Mouse (Mus musculus): ENCODE data around the gene Kdsr. TPM values are rescaled to one million over a fixed set of nuclear protein-coding genes. Genes with fewer than 3 reads are reported as not detected.

Gene Kdsr
- polyA plus RNA-seq (2016; fragmentation: Nextera tagmentation; extraction: Ambion mirVana) = 7.2 and 7.5 TPM in 2 replicates

DNA sequence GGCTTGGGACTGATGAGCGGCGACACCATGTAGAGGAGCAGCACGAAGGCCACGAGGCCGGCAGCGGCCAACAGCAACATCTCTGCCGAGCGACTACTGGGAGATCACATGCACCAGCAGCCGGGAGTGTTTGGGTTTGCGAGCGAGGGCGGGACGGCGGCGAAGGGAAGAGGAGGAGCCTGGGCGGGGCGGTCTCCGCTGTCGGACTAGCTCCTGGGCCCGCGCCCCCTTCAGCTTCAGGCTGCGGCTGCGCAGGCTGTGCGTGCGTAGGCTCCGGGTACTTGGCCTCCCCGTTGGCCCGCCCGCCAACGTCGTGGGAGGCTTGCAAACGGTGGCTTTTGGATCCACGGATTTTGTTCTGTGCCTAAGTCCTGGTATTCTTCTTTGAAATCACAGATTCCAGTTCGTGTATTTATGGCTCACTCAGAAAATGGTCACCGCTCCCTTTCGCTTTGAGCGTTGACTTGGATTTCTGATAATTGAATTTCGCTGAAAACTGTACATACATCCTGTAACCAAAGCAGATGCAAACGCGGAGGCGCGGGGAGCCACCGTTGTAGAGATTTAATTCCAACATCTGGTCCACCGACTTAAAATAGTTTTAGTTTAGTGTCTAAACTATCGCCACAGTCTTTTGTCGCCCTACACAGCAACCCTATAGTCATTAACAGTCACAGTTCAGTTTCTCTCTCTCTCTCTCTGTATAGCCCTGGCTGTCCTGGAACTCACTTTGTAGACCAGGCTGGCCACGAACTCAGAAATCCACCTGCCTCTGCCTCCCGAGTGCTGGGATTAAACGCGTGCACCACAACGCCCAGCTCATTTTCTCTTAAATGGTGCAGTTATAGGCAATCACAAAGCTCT, at the start of gene Kdsr:
Kdsr (minus strand) TSS at position 156 of the 864 bp plus-strand sequence.
- Histone ChIP-seq H3K36me3 (peaks cover 8% of the 10 kb centered on the region; the same call in 1 of the 2 replicates), H3K27ac (replicated peaks) (peak within 1 kb of the TSS; percentile 86), H3K27me3 (ENCODE audit: low read depth, poor library complexity, severe bottlenecking) (no peaks in the 10 kb centered on the region), H3K9me3 (replicated peaks) (no peaks in the 10 kb centered on the region), H3K4me1 (peaks cover 16% of the 10 kb centered on the region), H3K4me3 (peak within 1 kb of the TSS; percentile 63)
- DNase-seq (ENCODE audit: low spot score) = peak; percentile 96
- 4% methylated on average over 51 of the region's 51 CpGs for WGBS

DNA sequence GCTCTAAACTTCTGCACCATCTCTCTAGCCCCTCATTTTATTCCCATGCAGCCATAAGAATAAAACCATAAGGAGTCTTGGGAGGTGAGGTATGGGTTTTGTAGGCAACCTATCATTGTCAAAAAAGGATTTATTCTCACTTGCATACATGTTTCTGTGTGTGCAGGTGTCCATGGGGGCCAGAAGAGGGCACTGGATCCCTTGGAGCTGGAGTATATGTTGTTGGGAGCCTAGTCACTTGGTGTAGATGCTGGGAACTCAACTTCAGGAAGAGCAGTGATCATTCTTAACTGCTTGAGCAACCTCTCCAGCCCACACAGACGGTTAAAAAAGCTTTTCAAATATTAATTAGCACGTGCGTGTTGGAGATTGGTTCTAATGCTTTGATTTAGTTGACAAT, 40.4 kb upstream of the Kdsr start:
- H3K27me3 ChIP-seq (ENCODE audit: low read depth, poor library complexity, severe bottlenecking) = no peaks in the 10 kb centered on the region
- peaks cover 12% of the 10 kb centered on the region for H3K4me1 ChIP-seq
- no peak for DNase-seq (ENCODE audit: low spot score)
- 73% methylated on average over 3 of the region's 3 CpGs for WGBS
- H3K36me3 ChIP-seq = no peaks in the 10 kb centered on the region
- H3K9me3 ChIP-seq (replicated peaks) = no peaks in the 10 kb centered on the region
- no peak overlapping the region for H3K27ac ChIP-seq (replicated peaks)
- H3K4me3 ChIP-seq = no peak overlapping the region

DNA sequence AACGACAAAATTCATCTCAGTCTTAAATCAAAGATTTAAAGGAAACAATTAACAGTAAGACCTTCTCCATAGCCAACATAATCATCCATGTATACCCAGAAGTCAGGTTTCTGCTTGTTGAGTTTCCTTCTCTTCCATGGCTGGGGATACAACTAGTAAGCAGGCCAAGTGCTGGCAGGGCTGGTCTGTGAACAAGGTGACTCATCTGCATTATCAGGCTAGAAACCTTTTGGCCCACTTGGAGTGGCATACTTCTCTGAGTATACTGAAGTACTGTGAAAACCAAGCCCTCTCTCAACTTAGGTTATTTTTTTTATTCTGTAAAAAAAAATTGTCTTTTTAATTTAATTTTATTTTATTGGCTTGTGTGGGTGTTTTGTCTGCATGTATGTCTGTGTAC, 39.9 kb upstream of the Kdsr start:
- Histone ChIP-seq H3K36me3 (no peaks in the 10 kb centered on the region), H3K4me3 (no peak overlapping the region), H3K4me1 (peaks cover 18% of the 10 kb centered on the region), H3K27ac (replicated peaks) (no peak overlapping the region), H3K9me3 (replicated peaks) (no peaks in the 10 kb centered on the region), H3K27me3 (ENCODE audit: low read depth, poor library complexity, severe bottlenecking) (no peaks in the 10 kb centered on the region)
- WGBS = 58% methylated on average over 1 of the region's 1 CpGs
- no peak for DNase-seq (ENCODE audit: low spot score)

DNA sequence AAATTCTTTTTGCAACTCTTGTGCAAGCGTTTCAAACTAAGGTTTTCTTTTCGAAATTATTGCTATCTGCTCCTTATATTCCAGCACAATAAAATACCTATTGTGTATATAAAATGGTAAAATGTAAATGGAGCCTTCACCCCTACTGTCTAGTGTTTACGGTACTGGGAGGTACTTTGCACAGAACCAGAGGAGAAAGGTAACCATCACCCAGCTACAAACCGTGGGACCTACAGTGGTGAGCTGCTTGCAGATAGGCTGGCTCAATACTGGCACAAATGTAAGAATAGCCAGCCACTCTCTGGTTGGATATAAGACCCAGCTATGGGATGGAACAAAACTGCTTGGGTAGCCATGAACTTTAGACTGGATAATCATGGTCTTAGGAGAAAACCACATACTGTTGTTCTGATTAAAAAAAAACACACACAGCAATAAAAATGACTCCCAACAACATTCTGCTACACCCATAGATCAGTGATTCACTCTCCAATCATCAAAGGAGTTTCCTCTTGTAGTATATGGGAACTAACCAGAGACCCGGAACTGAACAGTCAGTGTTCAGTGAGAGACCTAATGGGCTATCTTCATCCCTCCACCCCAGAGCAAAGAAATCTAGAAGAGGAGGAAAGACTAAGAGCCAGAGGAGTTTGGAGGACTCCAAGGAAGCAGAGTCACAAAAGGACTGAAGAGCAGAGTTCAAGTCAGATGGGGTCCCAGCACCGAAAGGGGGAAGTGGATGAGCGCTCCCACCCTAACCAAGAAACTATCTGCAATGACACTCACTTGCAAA, 37.7 kb upstream of the Kdsr start:
- Histone ChIP-seq H3K36me3 (0 out of 2 replicates have a peak, but pooled peaks cover 5% of the 10 kb centered on the region), H3K27ac (replicated peaks) (peak overlapping the region; percentile 91; the same call in 1 of the 2 replicates), H3K4me1 (peaks cover 19% of the 10 kb centered on the region), H3K9me3 (replicated peaks) (no peaks in the 10 kb centered on the region), H3K4me3 (peak overlapping the region; percentile 99), H3K27me3 (ENCODE audit: low read depth, poor library complexity, severe bottlenecking) (no peaks in the 10 kb centered on the region)
- DNase-seq (ENCODE audit: low spot score) = no peak
- WGBS = 63% methylated on average over 7 of the region's 7 CpGs

DNA sequence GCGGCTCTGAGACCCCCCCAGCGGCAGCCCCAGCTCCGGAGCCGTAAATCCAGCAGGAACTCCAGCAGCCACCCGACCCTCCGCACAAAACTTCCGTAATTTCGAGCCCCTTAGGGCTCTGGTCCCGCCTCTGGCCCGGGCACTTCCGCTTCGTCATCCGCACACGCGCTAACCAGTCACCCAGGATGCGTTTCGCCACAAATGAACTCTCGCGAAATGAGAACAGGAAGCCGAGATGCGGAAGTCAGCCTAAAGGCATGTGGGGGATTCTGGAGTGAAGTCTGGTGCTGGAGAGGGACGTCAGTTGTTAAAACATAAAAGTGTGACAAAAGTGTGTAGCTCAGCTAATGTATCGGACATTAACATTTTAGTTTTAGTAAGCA, 37.0 kb upstream of the Kdsr start, which contains the start of gene Vps4b:
Vps4b (minus strand) TSS at position 187 of the 383 bp plus-strand sequence.
- WGBS = under 1% methylated on average over 23 of the region's 23 CpGs
- Histone ChIP-seq H3K4me3 (peak within 1 kb of the TSS; percentile 99), H3K27me3 (ENCODE audit: low read depth, poor library complexity, severe bottlenecking) (no peaks in the 10 kb centered on the region), H3K4me1 (peaks cover 19% of the 10 kb centered on the region), H3K36me3 (0 out of 2 replicates have a peak, but pooled peaks cover 6% of the 10 kb centered on the region), H3K9me3 (replicated peaks) (no peaks in the 10 kb centered on the region), H3K27ac (replicated peaks) (peak within 1 kb of the TSS; percentile 91)
- peak; percentile 93 for DNase-seq (ENCODE audit: low spot score)

DNA sequence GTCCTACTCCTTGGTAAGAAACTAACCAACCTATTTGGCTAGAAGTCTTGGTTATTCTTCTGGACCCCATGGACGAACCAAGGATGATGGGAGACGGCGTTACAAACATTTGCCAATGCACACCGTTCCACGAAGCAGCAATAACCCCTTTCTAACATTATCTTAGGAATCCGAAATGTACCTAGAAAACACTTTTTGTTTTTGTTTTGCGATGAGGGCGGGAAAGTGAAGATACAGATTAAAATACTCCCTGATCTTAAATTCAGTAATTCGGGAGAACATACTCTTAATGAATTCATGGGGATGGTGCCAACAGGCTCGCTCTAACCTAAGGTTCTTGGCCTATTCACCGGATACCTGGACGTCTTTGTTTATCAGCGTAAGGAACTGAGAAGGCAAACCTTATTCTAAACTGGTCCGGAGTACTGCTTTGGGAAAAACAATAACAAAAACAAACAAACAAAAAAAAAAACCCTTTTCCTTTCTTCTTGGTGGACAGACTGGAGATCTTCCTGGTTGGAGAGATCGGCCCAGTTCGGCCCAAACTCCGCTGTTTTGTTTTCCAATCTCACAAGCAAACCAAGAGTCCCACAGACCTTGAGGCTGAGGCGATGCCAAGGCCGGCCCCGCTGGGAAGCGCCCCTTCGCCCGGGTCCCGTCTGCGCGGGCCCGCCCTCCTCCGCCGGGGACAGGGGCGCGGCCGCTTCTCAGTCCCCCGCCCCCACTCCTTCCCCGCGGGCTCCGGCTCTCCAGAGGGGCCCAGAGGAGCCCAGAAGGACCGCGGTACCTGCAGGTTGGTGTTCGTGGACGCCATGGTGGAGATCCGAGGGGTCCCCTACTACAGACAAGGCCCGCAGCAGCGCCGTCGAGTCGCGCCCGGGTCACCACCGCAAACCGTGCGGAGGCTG, 36.4 kb upstream of the Kdsr start:
- DNase-seq (ENCODE audit: low spot score) = no peak
- Histone ChIP-seq H3K36me3 (peaks cover 11% of the 10 kb centered on the region; the same call in 1 of the 2 replicates), H3K9me3 (replicated peaks) (no peaks in the 10 kb centered on the region), H3K4me3 (peak overlapping the region; percentile 99), H3K4me1 (peaks cover 19% of the 10 kb centered on the region), H3K27me3 (ENCODE audit: low read depth, poor library complexity, severe bottlenecking) (no peaks in the 10 kb centered on the region), H3K27ac (replicated peaks) (peak overlapping the region; percentile 91)
- WGBS = 3% methylated on average over 51 of the region's 51 CpGs

DNA sequence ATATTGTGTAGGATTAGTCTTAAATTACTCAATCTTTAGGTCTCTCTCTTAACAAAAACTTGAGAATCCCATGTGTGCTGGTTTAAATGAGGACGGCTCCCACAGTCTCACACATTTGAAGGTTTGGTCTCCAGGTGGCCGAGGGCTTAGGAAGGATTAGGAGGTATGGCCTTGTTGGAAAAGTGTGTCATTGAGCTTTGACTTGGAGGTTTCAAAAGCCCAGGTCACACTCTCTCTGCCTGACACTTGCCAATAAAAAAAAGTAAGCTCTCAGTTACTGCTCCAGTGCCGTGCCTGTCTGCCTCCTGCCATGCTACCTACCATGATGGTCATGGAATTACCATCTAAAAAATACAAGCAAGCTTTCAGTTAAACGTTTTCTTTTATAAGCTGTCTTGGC, 15.4 kb upstream of the Kdsr start:
- H3K36me3 ChIP-seq = peaks cover 99% of the 10 kb centered on the region
- H3K4me3 ChIP-seq = no peak overlapping the region
- H3K9me3 ChIP-seq (replicated peaks) = no peaks in the 10 kb centered on the region
- 82% methylated on average over 4 of the region's 4 CpGs for WGBS
- no peak for DNase-seq (ENCODE audit: low spot score)
- H3K27me3 ChIP-seq (ENCODE audit: low read depth, poor library complexity, severe bottlenecking) = no peaks in the 10 kb centered on the region
- H3K4me1 ChIP-seq = no peaks in the 10 kb centered on the region
- H3K27ac ChIP-seq (replicated peaks) = no peak overlapping the region

DNA sequence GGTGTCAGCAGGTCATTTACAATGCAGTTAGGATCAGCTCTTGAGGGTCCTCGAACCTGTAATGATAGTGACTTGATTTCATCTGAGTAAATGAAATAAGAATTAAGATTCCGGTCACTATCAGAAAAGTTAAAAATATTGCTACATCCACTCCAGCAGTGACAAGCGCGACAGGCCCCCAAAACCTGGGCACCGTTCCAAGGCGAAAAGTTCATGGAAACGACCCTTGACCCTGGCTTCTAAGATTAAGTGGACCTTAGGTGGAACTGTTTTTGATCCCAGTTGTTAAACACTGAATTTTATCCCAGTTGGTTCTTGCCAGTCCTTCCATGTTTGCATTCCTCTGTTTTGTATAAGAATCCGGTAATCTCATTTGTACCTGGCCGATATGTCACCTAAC, 14.6 kb upstream of the Kdsr start:
- DNase-seq (ENCODE audit: low spot score) = no peak
- Histone ChIP-seq H3K9me3 (replicated peaks) (no peaks in the 10 kb centered on the region), H3K4me1 (no peaks in the 10 kb centered on the region), H3K27ac (replicated peaks) (no peak overlapping the region), H3K27me3 (ENCODE audit: low read depth, poor library complexity, severe bottlenecking) (no peaks in the 10 kb centered on the region), H3K36me3 (peaks cover 97% of the 10 kb centered on the region), H3K4me3 (no peak overlapping the region)
- WGBS = 94% methylated on average over 9 of the region's 9 CpGs

DNA sequence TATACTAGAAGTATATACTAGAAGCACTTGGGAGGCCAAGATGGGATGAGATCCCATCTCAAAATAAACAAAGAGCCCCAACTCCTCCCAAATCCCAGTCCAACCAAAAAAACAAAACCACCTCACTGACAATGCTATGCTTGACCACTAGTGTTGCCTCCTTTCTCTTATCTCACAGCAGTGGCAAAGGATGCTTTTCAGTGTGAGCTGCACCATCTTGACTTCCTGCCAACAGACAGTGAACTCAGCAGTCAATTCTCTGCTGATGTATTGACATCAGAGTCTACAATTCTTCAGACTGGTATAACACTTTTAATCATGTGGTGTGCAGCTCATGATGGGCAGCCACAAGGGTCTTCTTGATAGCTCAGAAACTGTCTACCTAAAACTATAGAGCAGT, 9.2 kb upstream of the Kdsr start:
- Histone ChIP-seq H3K27me3 (ENCODE audit: low read depth, poor library complexity, severe bottlenecking) (no peaks in the 10 kb centered on the region), H3K36me3 (peaks cover 90% of the 10 kb centered on the region), H3K4me3 (no peak overlapping the region), H3K4me1 (no peaks in the 10 kb centered on the region), H3K9me3 (replicated peaks) (no peaks in the 10 kb centered on the region), H3K27ac (replicated peaks) (no peak overlapping the region)
- DNase-seq (ENCODE audit: low spot score) = no peak

DNA sequence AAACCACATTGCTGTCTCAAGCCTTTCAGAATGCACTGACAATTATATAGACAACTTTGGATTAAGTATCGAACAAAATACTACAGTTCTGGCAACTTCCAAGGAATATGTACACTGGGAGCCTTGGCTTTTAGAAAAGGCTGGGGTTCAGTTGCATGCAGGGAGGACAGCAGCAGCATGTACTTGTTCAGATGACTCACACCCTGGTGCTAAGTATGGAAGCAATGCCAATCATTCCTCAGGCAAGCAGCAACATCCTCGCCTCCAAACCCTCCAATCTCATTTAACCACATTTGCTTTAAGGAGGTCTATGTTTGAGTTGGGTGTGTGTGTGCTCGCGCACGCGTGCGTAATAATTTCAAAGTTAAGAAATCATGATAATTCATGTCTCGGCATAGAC, 6.2 kb upstream of the Kdsr start:
- Histone ChIP-seq H3K4me1 (no peaks in the 10 kb centered on the region), H3K4me3 (no peak overlapping the region), H3K36me3 (peaks cover 60% of the 10 kb centered on the region), H3K27ac (replicated peaks) (no peak overlapping the region), H3K9me3 (replicated peaks) (no peaks in the 10 kb centered on the region), H3K27me3 (ENCODE audit: low read depth, poor library complexity, severe bottlenecking) (no peaks in the 10 kb centered on the region)
- WGBS = 98% methylated on average over 8 of the region's 8 CpGs
- DNase-seq (ENCODE audit: low spot score) = no peak

DNA sequence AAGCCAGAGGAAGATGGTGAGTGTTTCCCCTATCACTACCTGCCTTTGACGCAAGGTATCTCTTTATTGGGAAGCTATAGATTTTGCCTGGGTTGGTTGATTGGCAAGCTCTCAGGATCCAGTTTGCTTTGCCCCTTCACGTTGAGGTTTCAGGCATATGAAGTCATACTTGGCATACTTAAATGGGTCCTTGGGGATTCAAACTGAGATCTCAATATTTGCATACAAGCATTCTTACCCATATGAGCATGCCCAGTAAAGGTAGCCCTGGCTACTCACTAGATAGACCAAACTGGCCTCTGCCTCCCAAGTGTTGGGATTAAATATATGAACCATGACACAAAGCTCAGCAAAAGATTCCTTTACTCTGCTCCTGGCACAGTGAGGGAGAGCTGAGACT, 5.3 kb upstream of the Kdsr start:
- 95% methylated on average over 2 of the region's 2 CpGs for WGBS
- H3K4me3 ChIP-seq = no peak overlapping the region
- no peaks in the 10 kb centered on the region for H3K4me1 ChIP-seq
- peaks cover 51% of the 10 kb centered on the region for H3K36me3 ChIP-seq
- H3K27ac ChIP-seq (replicated peaks) = no peak overlapping the region
- H3K9me3 ChIP-seq (replicated peaks) = no peaks in the 10 kb centered on the region
- no peak for DNase-seq (ENCODE audit: low spot score)
- no peaks in the 10 kb centered on the region for H3K27me3 ChIP-seq (ENCODE audit: low read depth, poor library complexity, severe bottlenecking)

DNA sequence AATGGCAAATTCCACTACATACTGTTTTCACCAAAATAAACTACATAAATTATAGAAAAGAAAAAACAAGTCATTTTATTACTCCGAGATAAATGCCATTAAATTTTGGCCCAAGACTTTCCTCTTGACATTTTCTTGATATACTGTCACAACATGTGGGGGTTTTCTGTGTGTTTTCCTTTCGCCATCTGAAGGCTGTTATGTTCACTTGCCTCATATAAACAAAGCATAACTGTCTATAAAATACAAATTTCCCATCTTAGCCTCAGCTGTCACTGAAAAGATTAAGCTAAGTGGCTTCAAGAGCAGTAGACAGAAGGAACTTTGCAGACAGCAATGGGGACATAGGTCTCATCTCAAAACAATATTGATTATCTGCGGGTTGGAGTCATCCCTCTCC, 4.8 kb upstream of the Kdsr start:
- no peak for DNase-seq (ENCODE audit: low spot score)
- Histone ChIP-seq H3K9me3 (replicated peaks) (no peaks in the 10 kb centered on the region), H3K4me1 (peaks cover 1% of the 10 kb centered on the region; the same call in 1 of the 2 replicates), H3K27me3 (ENCODE audit: low read depth, poor library complexity, severe bottlenecking) (no peaks in the 10 kb centered on the region), H3K4me3 (no peak overlapping the region), H3K27ac (replicated peaks) (no peak overlapping the region), H3K36me3 (peaks cover 48% of the 10 kb centered on the region)
- WGBS = 94% methylated on average over 3 of the region's 3 CpGs
